ENCODE assay signal across 8 mouse cellular contexts in genomic region chr7:143013420-143014178, GRCm38 (mm10). TPM values are rescaled to one million over a fixed set of nuclear protein-coding genes. Genes with fewer than 3 reads are reported as not detected.
A peak's percentile ranks its signal among the peaks of the same experiment; 100 is the strongest.
DNase-seq lines count a peak whose midpoint lies in the region; ATAC-seq lines count a peak whose summit lies in the region.

No protein-coding gene starts in this region.

- ATAC-seq in midbrain, embryonic 15.5 days (replicated peaks), result no peak
- ATAC-seq in midbrain, embryonic 14.5 days (ENCODE audit: low FRiP score, low TSS enrichment), result no peak
- no peak for ATAC-seq in forebrain, embryonic 11.5 days (replicated peaks; ENCODE audit: low FRiP score)
- ATAC-seq in granulocyte monocyte progenitor cell, adult 5-6 weeks (replicated peaks; ENCODE audit: poor library complexity, severe bottlenecking), result no peak

- 0 out of 2 replicates have a peak overlapping the region, but pooled peaks have one; percentile 11 for H3K27ac ChIP-seq in midbrain, embryonic 15.5 days
- no peak overlapping the region for H3K27ac ChIP-seq in midbrain, embryonic 14.5 days (replicated peaks; ENCODE audit: low read depth, low read length)
- no peak overlapping the region for H3K27ac ChIP-seq in forebrain, embryonic 11.5 days (ENCODE audit: low read depth, low read length)

- no peaks in the 10 kb centered on the region for H3K36me3 ChIP-seq in midbrain, embryonic 15.5 days (replicated peaks)
- no peaks in the 10 kb centered on the region for H3K36me3 ChIP-seq in midbrain, embryonic 14.5 days (ENCODE audit: control insufficient read depth, insufficient read depth, low read length)
- no peaks in the 10 kb centered on the region for H3K36me3 ChIP-seq in forebrain, embryonic 11.5 days (ENCODE audit: control insufficient read depth, insufficient read depth, low read length)

- peaks cover 20% of the 10 kb centered on the region; the same call in 1 of the 2 replicates for H3K4me1 ChIP-seq in midbrain, embryonic 15.5 days
- H3K4me1 ChIP-seq in midbrain, embryonic 14.5 days (ENCODE audit: control insufficient read depth, insufficient read depth, low read length), result peaks cover 24% of the 10 kb centered on the region
- 0 out of 2 replicates have a peak, but pooled peaks cover 3% of the 10 kb centered on the region for H3K4me1 ChIP-seq in forebrain, embryonic 11.5 days (replicated peaks; ENCODE audit: control insufficient read depth, insufficient read depth, low read length)

- no peaks in the 10 kb centered on the region for H3K9me3 ChIP-seq in midbrain, embryonic 15.5 days
- no peaks in the 10 kb centered on the region for H3K9me3 ChIP-seq in midbrain, embryonic 14.5 days (ENCODE audit: control insufficient read depth, low read length)
- no peaks in the 10 kb centered on the region for H3K9me3 ChIP-seq in forebrain, embryonic 11.5 days (ENCODE audit: control insufficient read depth, low read length)

- DNase-seq in midbrain, embryonic 14.5 days, result no peak
- peak; percentile 89 for DNase-seq in adrenal gland, postnatal 10 days
- DNase-seq in gastrocnemius, adult 8-10 months (ENCODE audit: low spot score in 2 of 2), result peak; percentile 68 to 81
- DNase-seq in kidney, postnatal 4 days, result peak; percentile 37 to 56
- peak; percentile 61 for DNase-seq in ovary, postnatal 14 days (ENCODE audit: low spot score)
- DNase-seq in forebrain, embryonic 11.5 days (ENCODE audit: low spot score), result no peak

- no peaks in the 10 kb centered on the region for H3K27me3 ChIP-seq in midbrain, embryonic 15.5 days (replicated peaks)
- H3K27me3 ChIP-seq in midbrain, embryonic 14.5 days (ENCODE audit: control insufficient read depth, insufficient read depth, low read length), result no peaks in the 10 kb centered on the region
- H3K27me3 ChIP-seq in forebrain, embryonic 11.5 days (ENCODE audit: control insufficient read depth, insufficient read depth, low read length), result no peaks in the 10 kb centered on the region

- no peak overlapping the region for H3K9ac ChIP-seq in midbrain, embryonic 15.5 days
- no peak overlapping the region for H3K9ac ChIP-seq in midbrain, embryonic 14.5 days (replicated peaks; ENCODE audit: low read length)
- H3K9ac ChIP-seq in forebrain, embryonic 11.5 days (ENCODE audit: low read length), result no peak overlapping the region

- WGBS in midbrain, embryonic 15.5 days, result 57% methylated on average over 8 of the region's 8 CpGs
- WGBS in midbrain, embryonic 14.5 days, result 64% methylated on average over 8 of the region's 8 CpGs
- WGBS in forebrain, embryonic 11.5 days, result 65% methylated on average over 8 of the region's 8 CpGs

- no peak overlapping the region for H3K4me3 ChIP-seq in midbrain, embryonic 15.5 days
- H3K4me3 ChIP-seq in midbrain, embryonic 14.5 days (replicated peaks; ENCODE audit: low read depth, low read length), result no peak overlapping the region
- no peak overlapping the region for H3K4me3 ChIP-seq in forebrain, embryonic 11.5 days (ENCODE audit: low read depth, low read length)

- no peak overlapping the region for H3K4me2 ChIP-seq in midbrain, embryonic 15.5 days
- H3K4me2 ChIP-seq in midbrain, embryonic 14.5 days (ENCODE audit: low read length), result no peak overlapping the region
- H3K4me2 ChIP-seq in forebrain, embryonic 11.5 days (ENCODE audit: low read depth, low read length, severe bottlenecking), result no peak overlapping the region

RNA-seq across cellular contexts. Expression of gene Tspan32, which starts 8.8 kb away (rescaled TPM):
- polyA plus RNA-seq in midbrain, embryonic 15.5 days (2015; fragmentation: Nextera tagmentation; extraction: Ambion mirVana), result 0.66 and 0.97 TPM in 2 replicates
- 0.27 and 0.57 TPM in 2 replicates for polyA plus RNA-seq in midbrain, embryonic 14.5 days (2014; fragmentation: Nextera tagmentation; extraction: Ambion mirVana)
- total RNA-seq in adrenal gland, postnatal 10 days (2021), result 1 to 10 TPM; 2.2 to 3.4 TPM
- total RNA-seq in gastrocnemius, adult 8-10 months (2022), result under 1 TPM in 2 of 4 experiments, not detected in 2; 0.27 to 0.56 TPM
- 4.2 and 5.3 TPM in 2 replicates for polyA plus RNA-seq in forebrain, embryonic 11.5 days (2014; fragmentation: Nextera tagmentation; extraction: Ambion mirVana)
- total RNA-seq in granulocyte monocyte progenitor cell, adult 5-6 weeks (2014; fragmentation: Nextera tagmentation), result 140 and 158 TPM in 2 replicates
- 95.1 and 117 TPM in 2 replicates for total RNA-seq in granulocyte monocyte progenitor cell, adult 5-6 weeks (2017)

RNA-seq across cellular contexts. Expression of gene Cd81, which starts 38.9 kb away (rescaled TPM):
- 374 and 398 TPM in 2 replicates for polyA plus RNA-seq in midbrain, embryonic 15.5 days (2015; fragmentation: Nextera tagmentation; extraction: Ambion mirVana)
- 316 and 322 TPM in 2 replicates for polyA plus RNA-seq in midbrain, embryonic 14.5 days (2014; fragmentation: Nextera tagmentation; extraction: Ambion mirVana)
- total RNA-seq in adrenal gland, postnatal 10 days (2021), result 100 to 1,000 TPM; 499 to 511 TPM
- 100 to 1,000 TPM in 1 of 4 experiments, 10 to 100 TPM in 3; 85.0 to 103 (median 88.3) TPM for total RNA-seq in gastrocnemius, adult 8-10 months (2022)
- polyA plus RNA-seq in forebrain, embryonic 11.5 days (2014; fragmentation: Nextera tagmentation; extraction: Ambion mirVana), result 216 and 246 TPM in 2 replicates
- total RNA-seq in granulocyte monocyte progenitor cell, adult 5-6 weeks (2014; fragmentation: Nextera tagmentation), result 63.8 and 77.3 TPM in 2 replicates
- 159 and 201 TPM in 2 replicates for total RNA-seq in granulocyte monocyte progenitor cell, adult 5-6 weeks (2017)

RNA-seq across cellular contexts. Expression of gene Ascl2, which starts 44.5 kb away (rescaled TPM):
- 0.20 and 0.58 TPM in 2 replicates for polyA plus RNA-seq in midbrain, embryonic 15.5 days (2015; fragmentation: Nextera tagmentation; extraction: Ambion mirVana)
- polyA plus RNA-seq in midbrain, embryonic 14.5 days (2014; fragmentation: Nextera tagmentation; extraction: Ambion mirVana), result 0.47 and 0.61 TPM in 2 replicates
- total RNA-seq in adrenal gland, postnatal 10 days (2021), result under 1 TPM in 1 of 2 experiments, not detected in 1; 0.24 TPM
- not detected for total RNA-seq in gastrocnemius, adult 8-10 months (2022)
- 0.12 and 0.49 TPM in 2 replicates for polyA plus RNA-seq in forebrain, embryonic 11.5 days (2014; fragmentation: Nextera tagmentation; extraction: Ambion mirVana)
- 2.0 TPM in 2 replicates for total RNA-seq in granulocyte monocyte progenitor cell, adult 5-6 weeks (2014; fragmentation: Nextera tagmentation)
- 0.34 and 0.82 TPM in 2 replicates for total RNA-seq in granulocyte monocyte progenitor cell, adult 5-6 weeks (2017)

RNA-seq across cellular contexts. Expression of gene Tssc4, which starts 55.5 kb away (rescaled TPM):
- 103 and 114 TPM in 2 replicates for polyA plus RNA-seq in midbrain, embryonic 15.5 days (2015; fragmentation: Nextera tagmentation; extraction: Ambion mirVana)
- polyA plus RNA-seq in midbrain, embryonic 14.5 days (2014; fragmentation: Nextera tagmentation; extraction: Ambion mirVana), result 70.4 and 102 TPM in 2 replicates
- total RNA-seq in adrenal gland, postnatal 10 days (2021), result 10 to 100 TPM; 26.9 to 31.2 TPM
- total RNA-seq in gastrocnemius, adult 8-10 months (2022), result 1 to 10 TPM; 7.1 to 8.3 (median 7.6) TPM
- polyA plus RNA-seq in forebrain, embryonic 11.5 days (2014; fragmentation: Nextera tagmentation; extraction: Ambion mirVana), result 73.3 and 82.6 TPM in 2 replicates
- 28.1 and 62.3 TPM in 2 replicates for total RNA-seq in granulocyte monocyte progenitor cell, adult 5-6 weeks (2014; fragmentation: Nextera tagmentation)
- 33.9 and 45.6 TPM in 2 replicates for total RNA-seq in granulocyte monocyte progenitor cell, adult 5-6 weeks (2017)

Comparison
In these comparisons a context has a peak if more than half of its experiments do, and no peak if none do; other contexts are left out.
1. DNase-seq: peak in adrenal gland, postnatal 10 days (single experiment), gastrocnemius, adult 8-10 months (2 of 2), kidney, postnatal 4 days (2 of 2) and ovary, postnatal 14 days (single experiment); none in midbrain, embryonic 14.5 days (single experiment) and forebrain, embryonic 11.5 days (single experiment).
2. RNA of gene Tspan32, which starts 8.8 kb away (total RNA-seq): 95.1 to 158 TPM in granulocyte monocyte progenitor cell, adult 5-6 weeks; 2.2 to 3.4 TPM in adrenal gland, postnatal 10 days and 0.27 to 0.56 TPM in gastrocnemius, adult 8-10 months; every median in the first group is over 10 times any median in the second.